Mouse (Mus musculus) embryonic facial prominence, embryonic 14.5 days (tissue): Measurements from ENCODE around the gene Ankrd66. TPM values are rescaled to one million over a fixed set of nuclear protein-coding genes. Genes with fewer than 3 reads are reported as not detected.
"Not testable (repeated sequence)": the region's sequence is repeated elsewhere in the genome, so short reads cannot be mapped to it uniquely, and the experiment has no call there.

ENCODE experiments used
- ATAC-seq: fragments of 200-750 bp; cut with Nextera tagmentation; 2 replicates; pipeline ENCODE4 v1.8.0; 2017; ENCODE audit warnings: low read depth, moderate number of reproducible peaks, moderate TSS enrichment
- DNase-seq: peaks from one replicate; pipeline ENCODE4 v3.0.0-alpha.2; 2015; ENCODE audit warnings: low spot score
- H3K27ac ChIP-seq: fragments of 300-500 bp; sonication (generic); replicated peaks from 2 replicates; pipeline ENCODE4 v1.5.1; 2014; ENCODE audit warnings: low read depth, mild to moderate bottlenecking, low read length, moderate library complexity
- H3K27me3 ChIP-seq: fragments of 300-500 bp; sonication (generic); replicated peaks from 2 replicates; pipeline ENCODE4 v1.6.1; 2014; ENCODE audit warnings: low read length; ENCODE audit not compliant: control insufficient read depth, insufficient read depth
- H3K36me3 ChIP-seq: fragments of 300-500 bp; sonication (generic); 2 replicates; pipeline ENCODE4 v1.6.1; 2014; ENCODE audit warnings: low read length, mixed read lengths; ENCODE audit not compliant: control insufficient read depth, insufficient read depth
- H3K4me1 ChIP-seq: fragments of 300-500 bp; sonication (generic); 2 replicates; pipeline ENCODE4 v1.6.1; 2014; ENCODE audit warnings: antibody characterized with exemption, low read length; ENCODE audit not compliant: control insufficient read depth, insufficient read depth
- H3K4me2 ChIP-seq: fragments of 300-500 bp; sonication (generic); 2 replicates; pipeline ENCODE4 v1.6.1; 2014; ENCODE audit warnings: low read depth, mild to moderate bottlenecking, low read length, moderate library complexity, mixed read lengths
- H3K4me3 ChIP-seq: fragments of 300-500 bp; sonication (generic); 2 replicates; pipeline ENCODE4 v1.5.1; 2014; ENCODE audit warnings: low read depth, mild to moderate bottlenecking, low read length
- H3K9ac ChIP-seq: fragments of 300-500 bp; sonication (generic); 2 replicates; pipeline ENCODE4 v1.6.1; 2014; ENCODE audit warnings: low read depth, mild to moderate bottlenecking, low read length, moderate library complexity, mixed read lengths
- H3K9me3 ChIP-seq: fragments of 300-500 bp; sonication (generic); 2 replicates; pipeline ENCODE4 v1.6.1; 2016; ENCODE audit warnings: low read length; ENCODE audit not compliant: control insufficient read depth
- WGBS: fragments of 180-500 bp; shearing (Covaris S2); extraction: QIAGEN DNeasy Blood & Tissue Kit; methylation state at CpG from one replicate; pipeline ENCODE4 v1.1.7; 2014; 5-methylcytosine and 5-hydroxymethylcytosine counted together
- polyA plus RNA-seq: library from polyadenylated mRNA; unstranded; fragments of >200 nt; fragmentation: Nextera tagmentation; extraction: Ambion mirVana; gene quantifications from 2 replicates; pipeline ENCODE4 v1.2.1, GENCODE M21; 2014

Gene Ankrd66
- polyA plus RNA-seq, 1 experiment from 2014 or later, result 0.60 TPM

- Histone ChIP-seq H3K4me2 (no peak overlapping the region), H3K27me3 (no peaks in the 10 kb centered on the region), H3K9me3 (no peaks in the 10 kb centered on the region), H3K4me1 (no peaks in the 10 kb centered on the region), H3K9ac (no peak overlapping the region), H3K36me3 (no peaks in the 10 kb centered on the region), H3K27ac (no peak overlapping the region), H3K4me3 (no peak overlapping the region)
- no peak for ATAC-seq
- peak; percentile 22 for DNase-seq
- WGBS, result 69% methylated on average over 12 of the region's 12 CpGs
These were observed 11.3 kb upstream of the Ankrd66 start for GRCm38 (mm10) chr17:43554516-43555403.

- DNase-seq (peak; percentile 29), ATAC-seq (no peak)
- no peaks in the 10 kb centered on the region for H3K4me1 ChIP-seq
- H3K9ac ChIP-seq, result no peak overlapping the region
- 30% methylated on average over 3 of the region's 3 CpGs for WGBS
- no peaks in the 10 kb centered on the region for H3K27me3 ChIP-seq
- no peak overlapping the region for H3K4me2 ChIP-seq
- H3K4me3 ChIP-seq, result no peak overlapping the region
- no peak overlapping the region for H3K27ac ChIP-seq
- H3K36me3 ChIP-seq, result no peaks in the 10 kb centered on the region
- H3K9me3 ChIP-seq, result no peaks in the 10 kb centered on the region
These were observed 7.7 kb upstream of the Ankrd66 start for GRCm38 (mm10) chr17:43551122-43551630.

DNA sequence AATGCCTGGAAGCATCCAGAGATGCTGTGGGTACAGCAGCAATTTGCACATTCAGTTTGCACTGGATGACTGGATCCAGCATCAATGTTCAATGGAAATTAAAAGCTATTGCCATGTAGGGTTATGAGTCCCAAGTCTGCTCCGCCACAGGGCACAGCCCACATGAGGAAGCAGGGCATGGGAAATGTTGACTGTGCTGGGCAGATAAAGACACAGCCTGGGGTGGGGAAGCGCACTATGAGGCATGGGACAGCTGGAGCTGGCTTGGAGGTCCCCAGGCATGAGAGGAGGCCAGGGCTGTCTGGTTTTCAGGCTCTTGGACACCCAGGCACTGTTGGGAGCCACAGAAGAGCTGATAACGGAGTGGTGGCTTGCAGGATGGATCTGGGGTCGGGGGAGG, 601 bp upstream of the Ankrd66 start:
- WGBS, result 94% methylated on average over 4 of the region's 4 CpGs
- DNase-seq (no peak), ATAC-seq (no peak)
- Histone ChIP-seq H3K4me3 (no peak overlapping the region), H3K36me3 (no peaks in the 10 kb centered on the region), H3K4me1 (no peaks in the 10 kb centered on the region), H3K9ac (no peak overlapping the region), H3K27me3 (no peaks in the 10 kb centered on the region), H3K4me2 (no peak overlapping the region), H3K27ac (no peak overlapping the region), H3K9me3 (no peaks in the 10 kb centered on the region)

- H3K4me3 ChIP-seq, result no peak overlapping the region
- no peaks in the 10 kb centered on the region for H3K36me3 ChIP-seq
- DNase-seq, result no peak
- no peaks in the 10 kb centered on the region for H3K9me3 ChIP-seq
- peaks cover 8% of the 10 kb centered on the region; the same call in 1 of the 2 replicates for H3K4me1 ChIP-seq
- no peaks in the 10 kb centered on the region for H3K27me3 ChIP-seq
- no peak overlapping the region for H3K4me2 ChIP-seq
- no peak for ATAC-seq
- no peak overlapping the region for H3K9ac ChIP-seq
- 91% methylated on average over 3 of the region's 3 CpGs for WGBS
- no peak overlapping the region for H3K27ac ChIP-seq
These were observed 4.7 kb downstream of the Ankrd66 start for GRCm38 (mm10) chr17:43538767-43539166.

DNA sequence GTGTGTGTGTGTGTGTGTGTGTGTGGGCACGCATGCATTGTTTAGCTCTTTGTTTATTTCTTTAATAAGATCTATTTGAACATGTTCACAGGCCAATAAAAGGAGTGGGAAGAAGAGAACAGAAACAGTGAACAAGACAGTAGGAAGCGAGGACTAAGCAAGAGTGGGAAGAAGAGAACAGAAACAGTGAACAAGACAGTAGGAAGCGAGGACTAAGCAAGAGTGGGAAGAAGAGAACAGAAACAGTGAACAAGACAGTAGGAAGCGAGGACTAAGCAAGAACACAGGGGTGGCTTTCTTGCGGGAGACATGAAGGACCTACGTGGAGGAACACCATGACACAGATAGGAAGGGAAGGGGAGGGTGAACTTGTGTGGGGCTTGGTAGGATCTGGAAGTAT, 6.6 kb downstream of the Ankrd66 start:
- not testable (repeated sequence) for H3K36me3 ChIP-seq, H3K27ac ChIP-seq, H3K4me3 ChIP-seq, H3K27me3 ChIP-seq, DNase-seq, ATAC-seq, H3K4me1 ChIP-seq, H3K9ac ChIP-seq, H3K4me2 ChIP-seq, H3K9me3 ChIP-seq
- WGBS, result 93% methylated on average over 6 of the region's 6 CpGs

- peak overlapping the region; percentile 54 for H3K4me2 ChIP-seq
- peak overlapping the region; percentile 26 for H3K4me3 ChIP-seq
- ATAC-seq, result peak; percentile 94
- peak; percentile 92 for DNase-seq
- peaks cover 8% of the 10 kb centered on the region; the same call in 1 of the 2 replicates for H3K4me1 ChIP-seq
- no peaks in the 10 kb centered on the region for H3K27me3 ChIP-seq
- H3K9ac ChIP-seq, result peak overlapping the region; percentile 46
- no peaks in the 10 kb centered on the region for H3K9me3 ChIP-seq
- H3K27ac ChIP-seq, result peak overlapping the region; percentile 48
- no peaks in the 10 kb centered on the region for H3K36me3 ChIP-seq
- 12% methylated on average over 23 of the region's 23 CpGs for WGBS
These were observed 8.8 kb downstream of the Ankrd66 start for GRCm38 (mm10) chr17:43534362-43535222.

- H3K4me3 ChIP-seq, result no peak overlapping the region
- DNase-seq (no peak), ATAC-seq (no peak)
- H3K4me2 ChIP-seq, result no peak overlapping the region
- no peak overlapping the region for H3K27ac ChIP-seq
- H3K9me3 ChIP-seq, result no peaks in the 10 kb centered on the region
- no peak overlapping the region for H3K9ac ChIP-seq
- WGBS, result 94% methylated on average over 4 of the region's 4 CpGs
- no peaks in the 10 kb centered on the region for H3K36me3 ChIP-seq
- no peaks in the 10 kb centered on the region for H3K27me3 ChIP-seq
- peaks cover 8% of the 10 kb centered on the region; the same call in 1 of the 2 replicates for H3K4me1 ChIP-seq
These were observed 12.2 kb downstream of the Ankrd66 start for GRCm38 (mm10) chr17:43531192-43531591.

DNA sequence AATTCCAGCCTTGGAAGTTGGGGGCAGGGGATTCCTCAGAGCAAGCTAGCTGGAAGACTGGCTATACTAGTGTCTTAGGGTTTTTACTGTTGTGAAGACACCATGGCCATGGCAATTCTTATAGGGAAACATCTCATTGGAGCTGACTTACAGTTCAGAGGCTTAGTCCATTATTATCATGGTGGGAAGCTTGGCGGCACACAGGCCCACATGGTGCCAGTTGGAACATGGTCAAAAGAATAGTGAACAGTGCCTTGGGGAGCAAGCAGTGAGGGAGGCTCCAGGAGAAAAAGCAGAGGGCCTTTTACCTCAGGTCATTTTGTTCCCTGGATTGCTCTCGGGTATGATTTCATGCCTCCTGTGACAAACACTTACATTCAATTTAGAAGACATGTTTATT, 12.9 kb downstream of the Ankrd66 start:
- ATAC-seq, result no peak
- DNase-seq, result no peak
- no peak overlapping the region for H3K4me2 ChIP-seq
- no peaks in the 10 kb centered on the region for H3K36me3 ChIP-seq
- H3K4me1 ChIP-seq, result peaks cover 8% of the 10 kb centered on the region; the same call in 1 of the 2 replicates
- 70% methylated on average over 2 of the region's 2 CpGs for WGBS
- H3K27ac ChIP-seq, result no peak overlapping the region
- H3K9me3 ChIP-seq, result no peaks in the 10 kb centered on the region
- H3K9ac ChIP-seq, result no peak overlapping the region
- H3K27me3 ChIP-seq, result no peaks in the 10 kb centered on the region
- H3K4me3 ChIP-seq, result no peak overlapping the region
